Mouse (Mus musculus) lung, postnatal 0 days (tissue): ENCODE measurements around the gene Exo1.

Experiments
- CTCF ChIP-seq: IDR thresholded peaks from 2 replicates; pipeline ENCODE4 v1.5.1; 2016; ENCODE audit warnings: antibody characterized with exemption, mild to moderate bottlenecking
- EP300 ChIP-seq: IDR thresholded peaks from 2 replicates; pipeline ENCODE4 v1.6.1; 2016; ENCODE audit warnings: antibody characterized with exemption, mild to moderate bottlenecking, control low read depth

- TF ChIP-seq CTCF (no peak), EP300 (no peak)
These were observed 70.5 kb downstream of the Exo1 start for GRCm38 (mm10) chr1:175950851-175951250.
